Mouse (Mus musculus): ENCODE measurements at regions not wholly inside any gene's neighbourhood (a gene's known extent, or its start where the extent isn't known, plus 50 kb on each side); places are given as distances from the start of the nearest gene placed in this dataset.

- DNase-seq: peak; percentile 17 to 42
- intact Hi-C loops (cut with DNase I): loop anchor here (5.0 kb wide), 3 partner anchors 185 to 250 kb away; partner anchors contain the start of gene Ednrb
Observed at GRCm38 (mm10) chr14:104027077-104027899, 183.1 kb upstream of the Ednrb start.

- no peak for DNase-seq
- intact Hi-C loops (cut with DNase I): no loop called here
Observed at GRCm38 (mm10) chr14:104008538-104008937, 164.3 kb upstream of the Ednrb start.

GRCm38 (mm10) chr14:104006426-104006825, 162.2 kb upstream of the Ednrb start:
- no peak for DNase-seq
- intact Hi-C loops (cut with DNase I): no loop called here

GRCm38 (mm10) chr14:104005132-104005531, 160.9 kb upstream of the Ednrb start:
- intact Hi-C loops (cut with DNase I): no loop called here
- DNase-seq: peak in 1 of 2 experiments; percentile 10

GRCm38 (mm10) chr14:104002421-104002820, 158.2 kb upstream of the Ednrb start:
- intact Hi-C loops (cut with DNase I): no loop called here
- no peak for DNase-seq

GRCm38 (mm10) chr14:103990418-103990817, 146.2 kb upstream of the Ednrb start:
- DNase-seq: no peak
- intact Hi-C loops (cut with DNase I): no loop called here

GRCm38 (mm10) chr14:103989949-103990348, 145.7 kb upstream of the Ednrb start:
- intact Hi-C loops (cut with DNase I): no loop called here
- DNase-seq: no peak

GRCm38 (mm10) chr14:103987266-103987665, 143.1 kb upstream of the Ednrb start:
- no peak for DNase-seq
- intact Hi-C loops (cut with DNase I): no loop called here

GRCm38 (mm10) chr14:103984349-103984748, 140.1 kb upstream of the Ednrb start:
- intact Hi-C loops (cut with DNase I): no loop called here
- no peak for DNase-seq

GRCm38 (mm10) chr14:103978808-103979207, 134.6 kb upstream of the Ednrb start:
- intact Hi-C loops (cut with DNase I): no loop called here
- no peak for DNase-seq

- DNase-seq: no peak
- intact Hi-C loops (cut with DNase I): no loop called here
Observed at GRCm38 (mm10) chr14:103977769-103978168, 133.6 kb upstream of the Ednrb start.

- DNase-seq: no peak
- intact Hi-C loops (cut with DNase I): no loop called here
Observed at GRCm38 (mm10) chr14:103973955-103974354, 129.8 kb upstream of the Ednrb start.

GRCm38 (mm10) chr14:103973111-103973510, 128.9 kb upstream of the Ednrb start:
- DNase-seq: no peak
- intact Hi-C loops (cut with DNase I): no loop called here

- intact Hi-C loops (cut with DNase I): no loop called here
- no peak for DNase-seq
Observed at GRCm38 (mm10) chr14:103969305-103969704, 125.1 kb upstream of the Ednrb start.

- intact Hi-C loops (cut with DNase I): no loop called here
- no peak for DNase-seq
Observed at GRCm38 (mm10) chr14:103966293-103966692, 122.1 kb upstream of the Ednrb start.

GRCm38 (mm10) chr14:103962303-103962881, 118.2 kb upstream of the Ednrb start:
- intact Hi-C loops (cut with DNase I): no loop called here

GRCm38 (mm10) chr14:103951899-103952298, 107.7 kb upstream of the Ednrb start:
- intact Hi-C loops (cut with DNase I): loop anchor here (2.0 kb wide), 1 partner anchor 107 kb away; the partner anchor contains the start of gene Ednrb
- no peak for DNase-seq

More at GRCm38 (mm10) chr14:103962303-103962881, 118.2 kb upstream of the Ednrb start:
- DNase-seq: no peak

GRCm38 (mm10) chr14:103949950-103950349, 105.7 kb upstream of the Ednrb start:
- intact Hi-C loops (cut with DNase I): loop anchor here (2.0 kb wide), 1 partner anchor 105 kb away; the partner anchor contains the start of gene Ednrb

GRCm38 (mm10) chr14:103948026-103948777, 104.0 kb upstream of the Ednrb start:
- no peak for DNase-seq
- intact Hi-C loops (cut with DNase I): no loop called here

More at GRCm38 (mm10) chr14:103949950-103950349, 105.7 kb upstream of the Ednrb start:
- DNase-seq: no peak

GRCm38 (mm10) chr14:103945753-103946152, 101.6 kb upstream of the Ednrb start:
- DNase-seq: no peak

GRCm38 (mm10) chr14:103939867-103940266, 95.7 kb upstream of the Ednrb start:
- intact Hi-C loops (cut with DNase I): no loop called here

More at GRCm38 (mm10) chr14:103945753-103946152, 101.6 kb upstream of the Ednrb start:
- intact Hi-C loops (cut with DNase I): no loop called here

More at GRCm38 (mm10) chr14:103939867-103940266, 95.7 kb upstream of the Ednrb start:
- DNase-seq: no peak

All from heart, postnatal 36 days (tissue).